Mouse (Mus musculus) heart, embryonic 10.5 days (tissue): ENCODE results near the gene Mrpl3. TPM values are rescaled to one million over a fixed set of nuclear protein-coding genes. Genes with fewer than 3 reads are reported as not detected.
"Not testable (repeated sequence)": the region's sequence is repeated elsewhere in the genome, so short reads cannot be mapped to it uniquely, and the experiment has no call there.

Experiments used
- DNase-seq: peaks from one replicate; pipeline ENCODE4 v3.0.0-alpha.2; 2017; ENCODE audit warnings: low spot score
- H3K27ac ChIP-seq: fragments of 300-500 bp; sonication (generic); 2 replicates; pipeline ENCODE4 v1.5.1; 2016; ENCODE audit warnings: mild to moderate bottlenecking
- H3K27me3 ChIP-seq: fragments of 300-500 bp; sonication (generic); 2 replicates; pipeline ENCODE4 v1.6.1; 2016; ENCODE audit warnings: mild to moderate bottlenecking; ENCODE audit not compliant: poor library complexity, insufficient read depth, severe bottlenecking
- H3K36me3 ChIP-seq: fragments of 300-500 bp; sonication (generic); 2 replicates; pipeline ENCODE4 v1.6.1; 2016; ENCODE audit warnings: mild to moderate bottlenecking, moderate library complexity
- H3K4me1 ChIP-seq: fragments of 300-500 bp; sonication (generic); 2 replicates; pipeline ENCODE4 v1.6.1; 2016; ENCODE audit warnings: mild to moderate bottlenecking
- H3K4me3 ChIP-seq: fragments of 300-500 bp; sonication (generic); 2 replicates; pipeline ENCODE4 v1.5.1; 2016; ENCODE audit warnings: mild to moderate bottlenecking, moderate library complexity
- H3K9me3 ChIP-seq: fragments of 300-500 bp; sonication (generic); 2 replicates; pipeline ENCODE4 v1.6.1; 2016; ENCODE audit warnings: mild to moderate bottlenecking, moderate library complexity
- WGBS: fragments of 180-500 bp; shearing (Covaris S2); methylation state at CpG from one replicate; pipeline ENCODE4 v1.1.7; 2016; 5-methylcytosine and 5-hydroxymethylcytosine counted together
- polyA plus RNA-seq: library from polyadenylated mRNA; unstranded; fragments of >200 nt; fragmentation: Nextera tagmentation; extraction: Ambion mirVana; gene quantifications from 2 replicates; pipeline ENCODE4 v1.2.1, GENCODE M21; 2016

The Mrpl3 gene
- polyA plus RNA-seq, 1 experiment from 2014 or later = 120 TPM

DNA sequence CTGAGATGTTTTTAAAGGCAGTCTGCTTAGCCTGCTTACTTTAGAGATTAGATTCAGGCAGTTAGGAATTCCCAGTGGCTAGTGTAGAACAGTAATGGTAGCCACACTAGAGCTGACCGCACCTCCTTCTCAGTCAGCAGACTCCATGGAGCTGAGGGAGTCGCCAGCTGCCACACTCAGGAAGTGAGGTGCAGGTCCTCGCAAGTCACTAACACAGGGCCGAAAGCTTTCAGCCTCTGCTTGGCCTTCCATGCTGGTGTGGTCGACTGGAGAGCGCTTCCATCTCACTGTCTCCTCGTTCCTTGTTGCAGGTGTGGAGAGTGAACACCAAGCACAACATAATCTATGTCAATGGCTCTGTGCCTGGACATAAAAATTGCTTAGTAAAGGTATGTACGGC, 21.8 kb downstream of the Mrpl3 start:
- H3K4me1 ChIP-seq = no peaks in the 10 kb centered on the region
- 89% methylated on average over 8 of the region's 8 CpGs for WGBS
- DNase-seq = no peak
- H3K27ac ChIP-seq = no peak overlapping the region
- H3K27me3 ChIP-seq = no peaks in the 10 kb centered on the region
- H3K9me3 ChIP-seq = no peaks in the 10 kb centered on the region
- H3K36me3 ChIP-seq = peaks cover 79% of the 10 kb centered on the region
- H3K4me3 ChIP-seq = no peak overlapping the region

DNA sequence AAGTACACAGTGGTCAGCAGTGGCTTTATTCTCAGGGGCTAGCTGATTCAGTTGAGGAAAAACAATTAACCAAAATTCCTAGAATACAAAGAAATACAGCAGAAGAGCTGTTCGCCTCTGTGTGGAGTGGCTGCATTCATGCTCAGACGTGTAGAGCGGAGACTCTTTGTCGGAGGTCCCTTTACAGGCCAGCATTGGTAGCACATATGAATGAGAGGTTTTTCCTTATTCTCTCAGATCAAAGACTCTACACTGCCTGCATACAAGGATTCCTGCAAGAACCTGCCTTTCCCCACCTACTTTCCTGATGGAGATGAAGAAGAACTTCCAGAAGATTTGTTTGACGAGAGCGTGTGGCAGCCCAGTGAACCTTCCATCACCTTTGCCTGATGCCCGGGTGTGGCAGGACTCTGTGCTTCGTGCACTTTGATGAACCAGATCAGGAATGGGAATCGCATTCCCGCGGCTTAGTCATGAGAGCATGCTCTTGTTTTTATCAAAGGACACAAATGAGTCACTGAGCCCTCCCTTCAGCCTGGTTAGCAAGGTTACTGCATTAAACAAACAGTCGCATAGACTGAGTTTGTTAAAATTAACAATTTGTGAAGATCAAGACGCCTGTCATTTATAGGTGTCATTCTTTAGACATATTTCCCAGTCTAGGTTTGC, 23.9 kb downstream of the Mrpl3 start:
- 91% methylated on average over 13 of the region's 13 CpGs for WGBS
- peaks cover 62% of the 10 kb centered on the region for H3K36me3 ChIP-seq

DNA sequence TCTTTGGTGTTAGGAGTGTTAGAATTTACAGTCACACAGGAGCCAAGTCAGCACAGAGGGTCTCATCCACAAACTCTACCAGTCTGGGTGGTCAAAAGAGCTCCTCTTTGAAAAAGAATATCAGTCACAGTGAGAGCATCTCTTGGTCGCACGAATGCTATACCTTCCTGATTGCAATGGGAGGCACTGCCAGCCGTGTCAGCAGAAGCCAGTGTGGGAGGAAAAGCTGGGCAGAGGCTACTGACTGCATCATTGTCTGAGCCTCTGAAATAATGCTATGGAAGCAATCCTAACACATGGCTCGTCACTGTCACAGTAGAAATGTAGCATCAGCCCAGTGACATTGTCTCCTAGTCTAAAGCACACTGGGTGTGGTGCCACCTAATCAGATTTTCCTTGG, 25.4 kb downstream of the Mrpl3 start:
- 84% methylated on average over 4 of the region's 4 CpGs for WGBS
- no peaks in the 10 kb centered on the region for H3K4me1 ChIP-seq
- no peaks in the 10 kb centered on the region for H3K27me3 ChIP-seq
- H3K27ac ChIP-seq = no peak overlapping the region
- H3K4me3 ChIP-seq = no peak overlapping the region
- H3K9me3 ChIP-seq = no peaks in the 10 kb centered on the region
- no peak for DNase-seq
- peaks cover 46% of the 10 kb centered on the region for H3K36me3 ChIP-seq

More for the DNA sequence above, 23.9 kb downstream of the Mrpl3 start:
- Histone ChIP-seq H3K4me3 (no peak overlapping the region), H3K9me3 (no peaks in the 10 kb centered on the region), H3K4me1 (no peaks in the 10 kb centered on the region), H3K27me3 (no peaks in the 10 kb centered on the region), H3K27ac (no peak overlapping the region)
- no peak for DNase-seq

DNA sequence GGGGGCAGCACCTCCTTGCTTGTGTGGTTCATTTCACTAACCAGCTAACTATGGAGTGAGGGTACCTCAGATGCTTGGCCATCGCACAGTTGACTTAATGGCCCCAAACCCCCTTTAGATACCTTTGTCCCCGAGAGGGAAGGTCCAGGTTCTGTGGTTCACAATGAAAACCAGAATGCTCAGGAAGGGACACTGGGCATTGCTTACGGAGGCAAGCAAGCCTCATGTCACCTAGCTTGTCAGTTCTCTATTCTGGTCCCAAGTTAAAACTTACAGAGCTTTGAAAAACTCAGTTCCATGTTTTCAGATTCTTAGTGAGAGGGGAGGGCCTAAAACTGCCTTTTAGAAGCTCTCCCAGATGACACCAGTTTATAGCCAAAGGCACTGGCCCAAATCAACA, 27.2 kb downstream of the Mrpl3 start:
- 94% methylated on average over 3 of the region's 3 CpGs for WGBS
- no peak for DNase-seq
- no peak overlapping the region for H3K4me3 ChIP-seq
- no peak overlapping the region for H3K27ac ChIP-seq
- H3K9me3 ChIP-seq = no peaks in the 10 kb centered on the region
- peaks cover 28% of the 10 kb centered on the region for H3K36me3 ChIP-seq
- H3K27me3 ChIP-seq = no peaks in the 10 kb centered on the region
- H3K4me1 ChIP-seq = no peaks in the 10 kb centered on the region

DNA sequence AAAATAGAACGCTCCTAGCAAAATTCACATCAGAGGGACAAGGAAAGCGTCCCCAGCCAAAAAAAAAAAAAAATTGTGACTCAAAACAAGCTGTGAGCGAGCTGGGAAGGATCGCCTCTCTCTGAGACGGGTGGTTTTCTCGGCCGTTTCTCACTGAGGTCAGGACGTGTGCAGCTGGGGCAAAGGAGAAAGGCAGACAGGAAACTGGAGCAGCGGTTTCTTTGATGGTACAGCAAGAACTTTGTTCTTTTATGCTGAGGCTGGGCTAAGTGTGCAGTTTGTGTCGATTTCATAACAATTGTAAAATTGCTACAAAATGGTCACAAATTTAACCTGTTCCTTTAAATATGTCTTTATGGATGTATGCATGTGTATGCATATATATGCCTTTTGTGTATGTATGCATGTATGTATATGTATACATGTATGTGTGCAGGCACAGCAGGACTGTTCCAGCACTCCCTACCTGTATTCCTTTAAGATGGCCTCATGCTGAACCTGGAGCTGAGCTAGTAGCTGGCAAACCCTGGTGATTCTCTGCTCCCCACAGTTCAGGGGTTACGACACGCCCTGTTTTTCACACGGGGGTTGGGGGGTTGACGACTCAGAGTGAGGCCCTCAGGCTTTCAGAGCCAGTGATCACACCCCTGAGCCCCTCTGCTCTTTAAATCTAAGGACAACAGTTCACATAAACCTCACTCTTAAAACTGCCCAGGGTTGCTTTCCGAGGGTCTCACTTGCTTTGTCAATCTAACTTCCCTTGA, 48.0 kb downstream of the Mrpl3 start:
- H3K27me3 ChIP-seq = no peaks in the 10 kb centered on the region
- no peaks in the 10 kb centered on the region for H3K4me1 ChIP-seq
- H3K36me3 ChIP-seq = no peaks in the 10 kb centered on the region
- no peak overlapping the region for H3K27ac ChIP-seq
- WGBS = 58% methylated on average over 15 of the region's 15 CpGs
- DNase-seq = no peak
- H3K4me3 ChIP-seq = no peak overlapping the region
- H3K9me3 ChIP-seq = no peaks in the 10 kb centered on the region

DNA sequence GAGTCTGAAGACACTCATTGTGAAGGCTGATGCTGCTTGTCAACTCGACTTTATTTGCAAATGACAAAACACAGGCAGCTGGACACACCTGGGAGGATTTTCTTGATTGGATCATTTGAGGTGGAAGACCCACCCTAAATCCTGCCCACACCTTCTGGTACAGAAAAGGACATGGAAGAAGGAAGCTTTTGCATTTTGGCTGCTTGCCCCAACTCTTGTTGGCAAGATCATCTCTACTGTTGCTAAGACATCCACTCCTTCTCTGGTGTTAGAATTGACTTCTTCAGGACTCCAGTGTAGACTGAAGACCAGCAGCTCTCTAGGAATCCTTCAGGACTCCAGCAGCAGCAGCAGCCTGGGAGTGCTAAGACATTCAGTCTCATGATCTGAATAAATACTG, 48.9 kb downstream of the Mrpl3 start:
- Histone ChIP-seq H3K4me3 (no peak overlapping the region), H3K27ac (no peak overlapping the region), H3K4me1 (no peaks in the 10 kb centered on the region), H3K36me3 (no peaks in the 10 kb centered on the region), H3K9me3 (no peaks in the 10 kb centered on the region), H3K27me3 (no peaks in the 10 kb centered on the region)
- 56% methylated on average over 1 of the region's 1 CpGs for WGBS
- DNase-seq = no peak

DNA sequence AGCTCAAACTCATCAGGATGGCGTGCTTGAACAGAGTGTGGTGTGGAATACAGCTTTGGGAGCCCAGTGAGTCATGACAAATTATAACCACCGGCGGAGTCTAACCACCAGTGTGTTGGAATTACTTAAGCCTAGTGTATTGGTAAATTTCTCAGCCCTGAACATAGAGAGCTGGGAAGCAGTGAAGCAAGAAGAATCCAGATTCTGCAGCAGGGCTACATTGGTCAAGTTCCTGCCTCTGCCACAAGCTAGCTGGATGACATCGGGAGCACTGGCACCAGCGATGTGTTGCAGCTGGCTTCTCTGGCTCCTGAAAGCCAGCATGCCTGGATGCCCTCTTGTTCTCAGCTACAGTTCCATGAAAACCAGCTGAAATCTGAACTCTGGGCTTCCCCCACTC, 50.9 kb downstream of the Mrpl3 start:
- Histone ChIP-seq H3K27ac (no peak overlapping the region), H3K27me3 (no peaks in the 10 kb centered on the region), H3K9me3 (no peaks in the 10 kb centered on the region), H3K4me3 (no peak overlapping the region), H3K4me1 (no peaks in the 10 kb centered on the region), H3K36me3 (no peaks in the 10 kb centered on the region)
- no peak for DNase-seq
- WGBS = 92% methylated on average over 5 of the region's 5 CpGs

DNA sequence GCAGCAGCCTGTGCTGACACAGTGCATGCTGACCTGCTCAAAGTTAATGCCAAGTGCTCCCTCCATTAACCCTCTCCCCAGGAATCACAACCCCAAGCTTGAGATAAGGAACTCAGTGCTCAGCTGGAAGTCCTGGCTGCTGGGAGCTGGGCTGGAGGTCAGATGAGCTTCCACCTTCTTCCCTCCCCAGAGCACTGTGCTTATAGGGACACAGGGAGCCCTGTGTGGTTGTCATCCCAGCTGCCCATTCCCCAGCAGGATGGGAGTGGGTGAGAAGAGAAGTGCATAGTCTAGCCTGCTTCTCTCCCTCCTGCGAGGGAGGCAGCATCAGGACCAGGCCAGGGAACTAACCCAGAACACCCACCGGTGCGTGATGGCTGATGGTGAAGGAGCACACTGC, 72.2 kb downstream of the Mrpl3 start:
- DNase-seq, H3K4me1 ChIP-seq, H3K27me3 ChIP-seq, H3K36me3 ChIP-seq, H3K9me3 ChIP-seq, H3K4me3 ChIP-seq, H3K27ac ChIP-seq: not testable (repeated sequence)
- WGBS = 60% methylated on average over 3 of the region's 3 CpGs

Other genes with a start within 250 kb of the Mrpl3 start
- gene Nudt16, start 78.6 kb downstream of the Mrpl3 start, polyA plus RNA-seq = 9.2 and 10.2 TPM in 2 replicates
- not detected in 2 replicates for gene 1700080E11Rik, start 91.9 kb downstream of the Mrpl3 start, polyA plus RNA-seq